Mouse (Mus musculus): ENCODE measurements around the gene Fdxr. TPM values are rescaled to one million over a fixed set of nuclear protein-coding genes. Genes with fewer than 3 reads are reported as not detected.

The Fdxr gene
- total RNA-seq, 1 experiment from 2014 or later, result 21.5 TPM

GRCm38 (mm10) chr11:115290919-115291318 is 14.1 kb upstream of the Fdxr start:
- ATAC-seq (replicated peaks; ENCODE audit: low read depth, poor library complexity, severe bottlenecking), result no peak

- no peak for ATAC-seq (replicated peaks; ENCODE audit: low read depth, poor library complexity, severe bottlenecking)
These were observed 13.5 kb upstream of the Fdxr start for GRCm38 (mm10) chr11:115290314-115290713.

- no peak for ATAC-seq (replicated peaks; ENCODE audit: low read depth, poor library complexity, severe bottlenecking)
These were observed 13.0 kb upstream of the Fdxr start for GRCm38 (mm10) chr11:115289885-115290284.

- ATAC-seq (replicated peaks; ENCODE audit: low read depth, poor library complexity, severe bottlenecking), result no peak
These were observed 11.5 kb upstream of the Fdxr start for GRCm38 (mm10) chr11:115288305-115288704.

GRCm38 (mm10) chr11:115287386-115287785 is 10.5 kb upstream of the Fdxr start:
- no peak for ATAC-seq (replicated peaks; ENCODE audit: low read depth, poor library complexity, severe bottlenecking)

GRCm38 (mm10) chr11:115286201-115286993 is 9.5 kb upstream of the Fdxr start:
- no peak for ATAC-seq (replicated peaks; ENCODE audit: low read depth, poor library complexity, severe bottlenecking)

GRCm38 (mm10) chr11:115285282-115285681 is 8.4 kb upstream of the Fdxr start:
- ATAC-seq (replicated peaks; ENCODE audit: low read depth, poor library complexity, severe bottlenecking), result peak; percentile 74

- ATAC-seq (replicated peaks; ENCODE audit: low read depth, poor library complexity, severe bottlenecking), result no peak
These were observed 7.2 kb upstream of the Fdxr start for GRCm38 (mm10) chr11:115283891-115284620.

GRCm38 (mm10) chr11:115283486-115283765 is 6.6 kb upstream of the Fdxr start:
- ATAC-seq (replicated peaks; ENCODE audit: low read depth, poor library complexity, severe bottlenecking), result no peak

- no peak for ATAC-seq (replicated peaks; ENCODE audit: low read depth, poor library complexity, severe bottlenecking)
These were observed 6.1 kb upstream of the Fdxr start for GRCm38 (mm10) chr11:115282723-115283485.

- no peak for ATAC-seq (replicated peaks; ENCODE audit: low read depth, poor library complexity, severe bottlenecking)
These were observed 5.4 kb upstream of the Fdxr start for GRCm38 (mm10) chr11:115282295-115282694.

- peak; percentile 27; the same call in 1 of the 2 replicates for ATAC-seq (replicated peaks; ENCODE audit: low read depth, poor library complexity, severe bottlenecking)
These were observed 2.9 kb upstream of the Fdxr start for GRCm38 (mm10) chr11:115279726-115280125.

GRCm38 (mm10) chr11:115278176-115278575 is 1.3 kb upstream of the Fdxr start:
- no peak for ATAC-seq (replicated peaks; ENCODE audit: low read depth, poor library complexity, severe bottlenecking)

- no peak for ATAC-seq (replicated peaks; ENCODE audit: low read depth, poor library complexity, severe bottlenecking)
These were observed 740 bp upstream of the Fdxr start for GRCm38 (mm10) chr11:115277604-115277975.

GRCm38 (mm10) chr11:115275954-115276353 is 896 bp downstream of the Fdxr start:
- no peak for ATAC-seq (replicated peaks; ENCODE audit: low read depth, poor library complexity, severe bottlenecking)

- no peak for ATAC-seq (replicated peaks; ENCODE audit: low read depth, poor library complexity, severe bottlenecking)
These were observed 1.3 kb downstream of the Fdxr start for GRCm38 (mm10) chr11:115275509-115275908.

- ATAC-seq (replicated peaks; ENCODE audit: low read depth, poor library complexity, severe bottlenecking), result no peak
These were observed 2.1 kb downstream of the Fdxr start for GRCm38 (mm10) chr11:115274771-115275170.

- ATAC-seq (replicated peaks; ENCODE audit: low read depth, poor library complexity, severe bottlenecking), result no peak
These were observed 2.7 kb downstream of the Fdxr start for GRCm38 (mm10) chr11:115274178-115274577.

- no peak for ATAC-seq (replicated peaks; ENCODE audit: low read depth, poor library complexity, severe bottlenecking)
These were observed 3.1 kb downstream of the Fdxr start for GRCm38 (mm10) chr11:115273735-115274134.

GRCm38 (mm10) chr11:115272894-115273498 is 3.9 kb downstream of the Fdxr start:
- ATAC-seq (replicated peaks; ENCODE audit: low read depth, poor library complexity, severe bottlenecking), result no peak

- no peak for ATAC-seq (replicated peaks; ENCODE audit: low read depth, poor library complexity, severe bottlenecking)
These were observed 5.4 kb downstream of the Fdxr start for GRCm38 (mm10) chr11:115271481-115271880.

Measured in common myeloid progenitor, adult 5-6 weeks (primary cell).